Mouse (Mus musculus): Measurements from ENCODE around the gene Rhbdf1.
"Not testable (repeated sequence)": the region's sequence is repeated elsewhere in the genome, so short reads cannot be mapped to it uniquely, and the experiment has no call there.

Gene Rhbdf1

DNA sequence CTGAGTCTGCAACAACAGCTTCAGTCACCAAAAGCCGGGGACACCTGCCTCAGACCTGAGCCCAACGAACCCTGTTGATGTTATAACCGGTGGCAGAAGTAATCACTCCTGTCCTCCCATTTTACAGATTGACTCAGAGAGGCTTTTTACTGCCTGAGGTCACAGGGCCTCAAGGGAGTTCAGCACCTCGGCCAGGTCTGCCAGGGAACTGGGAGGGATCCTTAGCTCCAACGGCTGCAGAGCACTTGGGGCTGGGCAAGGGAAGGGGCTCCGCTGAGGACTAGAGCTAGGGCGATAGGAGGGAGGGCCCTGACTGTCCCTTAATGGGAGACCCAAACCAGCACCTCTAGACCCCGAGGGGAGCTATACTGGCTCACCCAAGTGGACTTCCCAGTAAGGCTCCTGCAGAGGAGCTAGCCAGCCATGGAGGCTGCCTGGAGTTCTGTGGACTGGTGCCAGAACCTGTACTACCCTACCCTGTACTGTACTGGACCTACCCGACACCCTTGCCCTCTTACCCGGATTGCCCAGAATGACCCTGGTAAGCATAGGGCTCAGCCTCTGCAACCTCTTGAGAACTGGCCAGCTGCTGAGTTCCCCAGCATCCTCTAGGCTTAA is 1.4 kb downstream of the Rhbdf1 start:
- DNase-seq: no peak

GRCm38 (mm10) chr11:32219287-32219686 is 2.8 kb downstream of the Rhbdf1 start:
- no peak for DNase-seq

DNA sequence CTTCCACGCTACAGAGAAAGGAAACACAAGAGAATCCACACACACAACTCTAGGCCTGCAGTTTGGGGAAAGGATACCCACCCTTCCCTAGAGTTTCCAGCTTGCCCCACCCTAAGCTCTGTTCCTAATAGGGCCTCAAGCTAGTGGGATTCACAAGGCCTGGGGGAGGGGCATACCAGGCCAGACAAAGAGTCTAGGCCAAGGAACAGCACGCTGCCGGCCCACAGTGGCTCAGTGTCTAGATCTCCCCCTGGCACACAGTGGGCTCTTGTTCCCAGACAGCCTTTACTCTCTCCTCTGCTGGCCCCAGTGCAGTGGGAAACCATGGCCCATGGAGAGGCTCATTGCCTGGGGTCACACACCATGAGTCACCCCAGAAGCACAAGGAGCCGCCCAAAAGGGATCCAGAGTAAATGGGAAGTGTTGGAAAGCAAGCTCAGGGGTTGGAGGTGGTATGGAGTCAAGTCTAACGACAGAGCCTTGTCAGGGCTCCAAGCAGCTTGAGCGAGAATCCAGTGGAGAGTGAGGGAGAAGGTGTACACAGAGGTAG is 3.5 kb downstream of the Rhbdf1 start:
- no peak for DNase-seq

DNA sequence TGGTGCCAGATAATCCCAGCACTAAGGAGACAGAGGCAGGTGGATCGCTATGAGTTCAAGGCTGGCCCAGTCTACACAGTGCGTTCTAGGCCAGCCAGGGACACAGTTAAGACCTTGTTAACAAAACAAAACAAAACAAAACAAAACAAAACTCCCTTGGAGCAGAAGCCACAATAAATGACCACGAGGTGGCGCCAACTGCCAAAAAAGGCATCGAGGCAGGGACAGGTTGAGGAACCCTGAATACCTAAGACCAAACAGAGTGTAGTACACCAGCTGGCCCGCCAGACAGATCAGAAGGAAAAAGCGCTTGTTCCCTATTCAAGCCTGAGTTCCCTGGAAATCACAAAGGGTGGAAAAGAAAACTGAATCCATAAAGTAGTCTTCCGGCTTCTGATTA is 5.2 kb downstream of the Rhbdf1 start:
- peak; percentile 81 for DNase-seq

- DNase-seq: no peak
Measured at GRCm38 (mm10) chr11:32215372-32216162, 6.5 kb downstream of the Rhbdf1 start.

- no peak for DNase-seq
Measured at GRCm38 (mm10) chr11:32210623-32211022, 11.5 kb downstream of the Rhbdf1 start.

- DNase-seq: peak; percentile 93
Measured at GRCm38 (mm10) chr11:32205058-32205873, 16.8 kb downstream of the Rhbdf1 start, which contains the start of gene Snrnp25. Snrnp25 (plus strand) TSS chr11:32205415.

DNA sequence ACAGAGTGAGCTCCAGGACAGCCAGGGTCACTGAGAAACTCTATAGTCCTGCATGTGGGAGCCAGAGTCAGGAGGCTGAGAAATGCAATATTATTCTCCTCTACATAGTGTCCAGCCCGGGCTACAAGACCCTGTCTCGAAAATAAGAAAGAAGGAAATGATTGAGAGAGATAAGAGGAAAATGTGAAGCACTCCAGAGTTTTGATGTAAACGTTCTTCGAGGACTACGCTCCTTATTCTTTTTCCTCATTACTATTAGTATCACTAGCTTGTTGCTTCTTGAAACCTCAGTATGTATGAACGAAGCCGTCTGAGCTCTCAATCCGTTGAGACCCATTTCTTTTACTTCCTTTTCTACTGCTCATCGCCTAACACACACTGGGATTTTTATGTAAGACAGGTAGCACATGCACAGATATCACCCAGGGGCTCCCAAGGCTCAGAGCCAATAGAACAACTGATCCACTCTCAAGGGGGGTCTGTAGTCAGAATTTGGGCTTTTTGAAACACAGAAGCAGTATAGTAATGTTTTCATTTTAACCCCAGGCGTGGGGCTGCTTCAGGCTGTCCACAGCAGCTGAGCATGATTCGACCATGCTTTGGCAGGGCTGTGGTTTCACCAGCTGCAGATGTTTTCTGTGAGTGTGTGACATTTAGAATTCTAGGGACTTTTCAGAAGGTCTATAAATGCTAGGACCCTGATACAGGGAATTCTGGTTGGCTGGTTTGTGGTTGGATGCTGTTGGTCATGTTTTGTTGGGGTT is 20.0 kb downstream of the Rhbdf1 start:
- no peak for DNase-seq

GRCm38 (mm10) chr11:32200992-32201391 is 21.1 kb downstream of the Rhbdf1 start:
- not testable (repeated sequence) for DNase-seq

DNA sequence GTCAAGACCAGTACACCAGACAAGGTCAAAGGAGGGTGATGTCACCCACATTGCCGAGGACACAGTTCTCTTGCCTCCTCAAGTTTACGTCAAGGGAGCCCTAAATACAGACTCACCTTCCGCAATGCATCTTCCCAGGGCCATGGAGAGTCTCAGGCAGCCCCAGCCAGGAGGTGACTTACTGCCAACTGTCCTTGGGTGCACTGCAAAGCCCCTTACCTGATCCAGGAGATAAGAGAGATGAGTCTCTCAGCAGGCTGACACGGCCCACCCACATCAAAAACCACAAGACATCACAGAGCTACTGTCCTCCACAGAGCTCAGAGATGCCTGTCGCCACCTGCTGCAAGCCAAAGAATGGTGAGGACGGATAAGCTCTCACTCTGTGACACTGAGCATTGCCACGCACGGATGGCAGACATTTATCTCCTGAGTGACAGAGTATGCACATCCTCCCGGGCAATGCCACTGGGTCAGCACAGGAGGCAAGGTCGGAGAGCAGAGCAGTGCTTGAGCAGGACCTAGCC is 22.0 kb downstream of the Rhbdf1 start, which contains the start of gene Il9r:
Gene Il9r (minus strand): TSS at position 205 of the 527 bp plus-strand sequence.
- no peak for DNase-seq

- no peak for DNase-seq
Measured at GRCm38 (mm10) chr11:32199230-32199629, 22.9 kb downstream of the Rhbdf1 start.

DNA sequence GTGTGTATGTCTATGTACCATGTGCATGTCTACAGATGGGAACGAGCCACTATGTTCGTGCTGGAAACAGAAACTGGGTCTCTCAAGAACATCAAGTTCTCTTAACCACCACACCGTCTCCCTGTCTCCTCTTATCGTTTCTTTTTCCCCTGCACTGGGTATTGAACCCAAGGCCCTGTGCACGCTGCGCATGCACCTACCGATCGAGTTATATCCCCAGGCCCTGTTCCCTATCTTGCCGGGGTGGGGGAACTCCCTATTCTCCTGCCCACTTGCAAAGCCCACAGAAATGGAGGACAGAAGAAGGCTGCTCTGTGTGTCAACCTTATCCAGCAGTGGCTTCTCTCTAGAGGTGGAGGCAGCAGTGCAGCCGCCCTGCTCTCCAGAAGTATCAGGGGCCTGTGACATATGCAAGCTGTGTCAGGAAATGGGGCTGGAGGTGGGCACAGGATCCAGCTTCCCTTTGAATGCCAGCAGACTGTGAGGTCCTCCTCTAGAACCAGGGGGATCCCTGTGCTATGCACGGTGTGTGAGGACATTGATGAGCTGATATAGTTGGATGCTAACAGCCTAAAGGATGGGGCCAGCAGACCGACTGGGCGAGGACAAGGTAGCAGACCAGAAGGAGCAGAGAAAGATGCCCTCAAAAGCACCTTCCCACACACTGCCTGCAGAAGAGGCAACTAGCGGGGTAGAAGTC is 23.7 kb downstream of the Rhbdf1 start:
- DNase-seq: no peak

DNA sequence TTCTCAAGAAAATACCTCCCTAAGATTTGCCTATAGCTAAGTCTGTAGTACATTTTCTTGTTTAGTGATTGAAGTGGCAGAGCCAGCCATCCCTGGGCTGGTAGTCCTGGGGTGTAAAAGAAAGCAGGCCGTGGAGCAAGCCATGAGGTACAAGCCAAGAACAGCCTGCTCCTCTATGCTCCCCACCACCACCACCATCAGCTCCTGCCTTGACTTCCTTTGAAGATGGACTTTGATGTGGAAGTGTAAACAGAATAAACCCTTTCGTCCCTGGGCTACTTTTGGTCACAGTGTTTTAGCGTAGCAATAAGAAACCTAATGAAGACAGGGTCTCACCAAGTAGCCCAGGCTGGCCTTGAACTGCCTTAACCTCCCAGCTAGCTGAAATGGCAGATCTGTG is 24.3 kb downstream of the Rhbdf1 start:
- DNase-seq: no peak

- no peak for DNase-seq
Measured at GRCm38 (mm10) chr11:32196727-32197126, 25.4 kb downstream of the Rhbdf1 start.

DNA sequence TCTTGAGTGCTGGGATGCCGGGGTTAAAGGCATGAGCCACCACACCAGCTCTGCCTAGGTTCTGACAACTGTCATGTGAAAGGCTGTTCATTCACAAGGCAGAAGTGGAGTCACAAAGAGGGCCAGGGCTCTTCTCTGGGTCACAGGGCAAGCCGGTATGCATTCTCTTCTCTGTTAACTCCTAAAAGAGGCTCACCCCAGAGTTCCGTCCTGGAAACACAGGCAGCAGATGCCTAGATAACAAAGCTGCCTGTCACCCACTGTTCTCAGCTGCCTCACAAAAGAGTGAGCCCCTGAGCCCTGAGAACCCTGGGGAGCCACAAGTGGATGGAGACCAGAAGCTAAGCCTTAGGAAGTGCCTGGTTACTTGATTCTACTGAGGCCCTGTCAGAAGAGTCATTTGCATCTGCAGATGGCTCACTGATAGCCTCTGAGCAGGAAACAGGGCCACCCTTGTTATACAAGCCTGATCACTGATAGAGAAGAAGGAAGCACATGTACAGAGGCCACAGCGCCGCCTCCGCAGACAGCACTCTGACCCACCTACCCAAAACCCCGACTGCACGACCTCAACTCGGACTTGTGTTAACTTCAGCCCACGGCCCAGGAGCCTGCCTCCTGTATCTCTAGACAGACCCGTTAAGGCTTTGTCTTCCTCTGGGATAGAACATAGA is 26.1 kb downstream of the Rhbdf1 start:
- DNase-seq: no peak

DNA sequence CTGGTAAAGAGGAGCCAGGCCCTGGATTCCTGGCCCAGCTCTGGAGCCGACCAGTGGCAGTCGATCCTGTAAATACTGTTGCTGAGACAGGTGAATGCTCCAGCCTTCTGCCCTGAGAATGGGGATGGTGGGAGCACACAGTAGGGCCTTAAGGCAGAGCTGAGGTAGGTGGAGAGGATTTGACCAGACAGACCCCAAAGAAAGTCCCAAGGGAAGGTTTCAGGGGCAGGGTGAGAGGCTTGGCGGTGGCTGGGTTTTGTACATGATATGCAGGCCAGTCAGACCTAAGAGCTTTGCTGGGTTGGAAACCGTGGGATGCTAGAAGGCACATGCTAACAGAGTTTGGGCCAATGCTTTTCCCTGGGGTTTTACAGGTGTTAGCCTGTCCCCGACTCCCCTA is 27.5 kb downstream of the Rhbdf1 start:
- DNase-seq: no peak

- DNase-seq: no peak
Measured at GRCm38 (mm10) chr11:32194086-32194485, 28.0 kb downstream of the Rhbdf1 start.

DNA sequence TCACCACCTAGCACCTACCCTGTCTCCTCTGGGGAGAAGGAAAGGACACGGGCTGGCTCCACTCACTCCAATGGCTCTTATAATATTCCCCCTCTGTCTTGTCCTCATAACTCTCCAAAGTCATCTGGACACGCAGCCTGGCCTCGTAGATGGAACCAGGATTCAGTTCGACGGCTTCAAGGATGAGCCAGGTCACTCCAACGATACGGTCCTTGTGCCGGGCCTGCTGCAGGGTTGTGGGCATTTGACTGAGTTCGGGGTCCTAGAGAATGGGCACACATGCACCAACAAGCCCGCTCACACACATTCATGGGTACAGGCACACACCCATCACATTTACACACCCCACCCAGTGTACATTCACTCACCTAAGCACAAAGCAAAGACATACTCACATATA is 28.9 kb downstream of the Rhbdf1 start:
- no peak for DNase-seq

- DNase-seq: no peak
Measured at GRCm38 (mm10) chr11:32190603-32191110, 31.4 kb downstream of the Rhbdf1 start.

GRCm38 (mm10) chr11:32190119-32190518 is 32.0 kb downstream of the Rhbdf1 start:
- no peak for DNase-seq

DNA sequence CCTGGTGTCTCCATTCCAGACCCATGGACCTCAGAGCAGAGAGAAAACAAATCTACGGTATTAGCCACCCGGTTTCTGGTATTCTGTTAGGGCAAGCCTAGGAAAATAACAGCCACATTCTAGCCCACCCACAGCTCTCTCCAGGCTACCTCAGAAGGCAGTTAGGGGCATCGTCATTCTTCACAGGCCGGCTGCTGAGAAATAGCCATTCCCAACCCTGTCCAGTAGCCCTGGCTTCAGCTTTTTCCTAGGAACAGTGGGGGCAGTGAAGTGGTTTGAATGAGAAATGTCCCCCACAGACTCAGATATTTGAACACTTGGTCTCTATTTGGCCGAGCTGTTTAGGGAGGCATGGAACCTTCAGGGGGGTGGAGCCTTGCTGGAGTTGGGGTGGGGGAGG is 32.7 kb downstream of the Rhbdf1 start:
- DNase-seq: no peak
